In genomic region chr2:142057889-142058750, GRCm38 (mm10) we compare ENCODE assay signal across 8 mouse cellular contexts.
DNase-seq lines count a peak whose midpoint lies in the region; ATAC-seq and TF ChIP-seq lines count a peak whose summit lies in the region.

No protein-coding gene starts in this region.

- H3K4me2 ChIP-seq in kidney, postnatal 0 days (ENCODE audit: low read length) = no peak overlapping the region
- H3K4me2 ChIP-seq in forebrain, embryonic 13.5 days = peak overlapping the region; percentile 15
- H3K4me2 ChIP-seq in hindbrain, postnatal 0 days (ENCODE audit: low read depth, low read length) = peak overlapping the region; percentile 38
- no peak overlapping the region for H3K4me2 ChIP-seq in midbrain, embryonic 13.5 days (replicated peaks)

- H3K36me3 ChIP-seq in kidney, postnatal 0 days (ENCODE audit: insufficient read depth, low read length) = no peaks in the 10 kb centered on the region
- no peaks in the 10 kb centered on the region for H3K36me3 ChIP-seq in forebrain, embryonic 13.5 days (ENCODE audit: poor library complexity, severe bottlenecking)
- no peaks in the 10 kb centered on the region for H3K36me3 ChIP-seq in hindbrain, postnatal 0 days (ENCODE audit: insufficient read depth, low read length)
- no peaks in the 10 kb centered on the region for H3K36me3 ChIP-seq in midbrain, embryonic 13.5 days

- WGBS in kidney, postnatal 0 days = 29% methylated on average over 14 of the region's 14 CpGs
- 41% methylated on average over 14 of the region's 14 CpGs for WGBS in forebrain, embryonic 13.5 days
- WGBS in hindbrain, postnatal 0 days = 29% methylated on average over 14 of the region's 14 CpGs
- WGBS in midbrain, embryonic 13.5 days = 49% methylated on average over 14 of the region's 14 CpGs

- DNase-seq in kidney, postnatal 0 days (ENCODE audit: low spot score) = peak; percentile 35
- DNase-seq in kidney, adult 9 months = no peak
- peak; percentile 55 for DNase-seq in cerebellum, adult 11-12 months
- peak; percentile 77 for DNase-seq in hindbrain, postnatal 0 days (ENCODE audit: low spot score)
- no peak for DNase-seq in urinary bladder, adult 2 months (ENCODE audit: low spot score)
- DNase-seq in thymus, postnatal 0 days (ENCODE audit: low spot score) = no peak

- H3K27me3 ChIP-seq in kidney, postnatal 0 days (ENCODE audit: insufficient read depth, low read length) = no peaks in the 10 kb centered on the region
- H3K27me3 ChIP-seq in forebrain, embryonic 13.5 days = no peaks in the 10 kb centered on the region
- H3K27me3 ChIP-seq in hindbrain, postnatal 0 days (ENCODE audit: insufficient read depth, low read length) = no peaks in the 10 kb centered on the region
- no peaks in the 10 kb centered on the region for H3K27me3 ChIP-seq in midbrain, embryonic 13.5 days

- H3K9me3 ChIP-seq in kidney, postnatal 0 days (replicated peaks; ENCODE audit: low read length) = no peaks in the 10 kb centered on the region
- no peaks in the 10 kb centered on the region for H3K9me3 ChIP-seq in forebrain, embryonic 13.5 days (replicated peaks)
- H3K9me3 ChIP-seq in hindbrain, postnatal 0 days (ENCODE audit: low read length) = no peaks in the 10 kb centered on the region
- no peaks in the 10 kb centered on the region for H3K9me3 ChIP-seq in midbrain, embryonic 13.5 days

- no peak overlapping the region for H3K4me3 ChIP-seq in kidney, postnatal 0 days (replicated peaks; ENCODE audit: low read depth, low read length)
- no peak overlapping the region for H3K4me3 ChIP-seq in forebrain, embryonic 13.5 days
- no peak overlapping the region for H3K4me3 ChIP-seq in hindbrain, postnatal 0 days (ENCODE audit: low read length)
- no peak overlapping the region for H3K4me3 ChIP-seq in midbrain, embryonic 13.5 days (replicated peaks)

- H3K27ac ChIP-seq in kidney, postnatal 0 days = no peak overlapping the region
- peak overlapping the region; percentile 72 for H3K27ac ChIP-seq in forebrain, embryonic 13.5 days
- peak overlapping the region; percentile 42; the same call in 1 of the 2 replicates for H3K27ac ChIP-seq in hindbrain, postnatal 0 days
- H3K27ac ChIP-seq in midbrain, embryonic 13.5 days = peak overlapping the region; percentile 60

- peak; percentile 47 for TF ChIP-seq CTCF in kidney, postnatal 0 days (IDR thresholded peaks at IDR 0.05; ENCODE audit: low read depth)
- TF ChIP-seq CTCF in hindbrain, postnatal 0 days (IDR thresholded peaks at IDR 0.05; ENCODE audit: low read depth) = peak; percentile 58

- ATAC-seq in kidney, postnatal 0 days (replicated peaks; ENCODE audit: low FRiP score, low read depth) = no peak
- ATAC-seq in forebrain, embryonic 13.5 days = peak; percentile 92
- ATAC-seq in hindbrain, postnatal 0 days = peak; percentile 91
- ATAC-seq in midbrain, embryonic 13.5 days = peak; percentile 77

- H3K4me1 ChIP-seq in kidney, postnatal 0 days (replicated peaks; ENCODE audit: insufficient read depth, low read length) = no peaks in the 10 kb centered on the region
- peaks cover 16% of the 10 kb centered on the region for H3K4me1 ChIP-seq in forebrain, embryonic 13.5 days
- peaks cover 5% of the 10 kb centered on the region; the same call in 1 of the 2 replicates for H3K4me1 ChIP-seq in hindbrain, postnatal 0 days (ENCODE audit: insufficient read depth, low read length)
- peaks cover 11% of the 10 kb centered on the region for H3K4me1 ChIP-seq in midbrain, embryonic 13.5 days (replicated peaks)

- H3K9ac ChIP-seq in kidney, postnatal 0 days (ENCODE audit: low read depth, low read length) = no peak overlapping the region
- no peak overlapping the region; the same call in 1 of the 2 replicates for H3K9ac ChIP-seq in forebrain, embryonic 13.5 days
- no peak overlapping the region for H3K9ac ChIP-seq in hindbrain, postnatal 0 days (replicated peaks; ENCODE audit: low read length)
- H3K9ac ChIP-seq in midbrain, embryonic 13.5 days (replicated peaks) = no peak overlapping the region

Comparison
In these comparisons a context has a peak if more than half of its experiments do, and no peak if none do; other contexts are left out.
1. DNase-seq: peak in kidney, postnatal 0 days (single experiment), cerebellum, adult 11-12 months (single experiment) and hindbrain, postnatal 0 days (single experiment); none in kidney, adult 9 months (single experiment), urinary bladder, adult 2 months (single experiment) and thymus, postnatal 0 days (single experiment).
2. H3K4me2 ChIP-seq: peak in forebrain, embryonic 13.5 days (single experiment) and hindbrain, postnatal 0 days (single experiment); none in kidney, postnatal 0 days (single experiment) and midbrain, embryonic 13.5 days (single experiment).